Mouse (Mus musculus): Measurements from ENCODE around the gene Smim6.

DNA sequence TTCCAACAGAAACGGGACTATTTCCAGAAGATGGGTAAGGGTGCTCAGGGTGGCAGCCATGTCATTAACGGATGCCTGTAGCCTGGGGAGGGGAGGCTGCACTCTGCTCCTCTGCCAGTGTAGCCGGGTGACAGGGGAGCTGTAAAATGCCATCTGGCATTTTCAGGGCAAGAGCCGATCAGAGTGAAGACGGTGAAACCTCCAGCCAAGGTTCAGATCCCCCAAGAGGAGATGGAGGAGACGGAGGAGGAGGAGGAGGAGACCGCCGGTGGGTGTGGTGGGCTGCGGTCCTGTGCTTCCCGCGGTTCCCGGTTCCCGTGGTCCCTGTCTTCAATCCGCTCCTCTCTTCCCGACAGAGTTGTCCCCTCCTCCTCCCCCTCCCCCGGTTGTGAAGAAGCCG is 28.6 kb upstream of the Smim6 start:
- no peak for TF ChIP-seq POLR2A (IDR thresholded peaks at IDR 0.05; ENCODE audit: insufficient read depth, low read length)
- no peak for TF ChIP-seq CTCF (IDR thresholded peaks at IDR 0.05; ENCODE audit: low read depth, low read length)
- no peak for TF ChIP-seq EP300 (IDR thresholded peaks at IDR 0.05; ENCODE audit: insufficient read depth, low read depth, low read length)
